Mouse (Mus musculus): ENCODE measurements around the gene BC024978.

The BC024978 gene

DNA sequence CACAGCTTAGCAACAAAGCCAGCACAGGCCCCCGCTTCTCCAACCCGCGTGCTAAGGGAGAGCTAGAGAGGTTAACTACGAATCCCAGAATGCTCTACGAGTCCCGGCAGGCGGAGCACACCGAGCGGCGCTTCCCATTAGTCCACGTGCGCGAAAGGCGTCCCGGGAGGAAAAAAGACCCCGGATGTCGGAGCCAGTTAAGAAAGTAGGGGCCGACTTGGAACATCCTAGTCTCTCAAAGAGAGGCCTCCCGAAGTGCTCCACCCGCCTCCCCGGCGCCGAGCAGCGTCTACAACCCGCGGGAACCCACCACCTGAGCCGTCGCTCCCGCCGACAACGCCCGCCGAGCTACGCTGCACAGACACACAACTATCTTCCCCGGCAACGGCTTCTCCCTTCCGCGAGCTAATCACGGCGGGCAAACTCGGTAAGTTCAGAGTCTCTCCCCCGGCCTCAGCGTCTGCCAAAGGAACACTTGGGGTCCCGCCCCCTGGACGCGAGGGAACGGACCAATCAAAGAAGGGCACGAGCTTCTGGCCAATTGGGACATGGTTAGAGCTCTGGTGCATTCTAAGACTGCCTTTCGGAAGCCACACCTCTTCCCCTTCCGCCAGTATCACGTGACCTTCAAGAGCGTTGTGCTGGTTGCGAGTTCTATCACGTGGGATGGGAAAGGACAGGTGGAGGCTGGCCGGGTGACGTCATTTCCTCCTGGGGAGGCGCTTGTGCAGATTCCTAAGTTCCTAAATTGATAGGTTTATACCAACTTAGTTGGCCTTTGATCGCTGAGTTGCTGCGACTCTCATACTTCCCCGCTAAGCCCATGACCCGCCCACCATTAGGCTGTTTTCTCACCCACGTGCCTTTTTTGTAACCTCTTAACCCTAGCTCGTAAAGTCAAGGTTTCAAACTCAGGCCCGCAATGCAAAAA is at the start of gene BC024978, which contains the start of gene Snrpa:
Gene BC024978 (plus strand): TSS at position 101 of the 931 bp plus-strand sequence.
Gene Snrpa (minus strand): TSS at position 591 of the 931 bp plus-strand sequence.
- DNase-seq (ENCODE audit: low spot score) = peak; percentile 84

DNA sequence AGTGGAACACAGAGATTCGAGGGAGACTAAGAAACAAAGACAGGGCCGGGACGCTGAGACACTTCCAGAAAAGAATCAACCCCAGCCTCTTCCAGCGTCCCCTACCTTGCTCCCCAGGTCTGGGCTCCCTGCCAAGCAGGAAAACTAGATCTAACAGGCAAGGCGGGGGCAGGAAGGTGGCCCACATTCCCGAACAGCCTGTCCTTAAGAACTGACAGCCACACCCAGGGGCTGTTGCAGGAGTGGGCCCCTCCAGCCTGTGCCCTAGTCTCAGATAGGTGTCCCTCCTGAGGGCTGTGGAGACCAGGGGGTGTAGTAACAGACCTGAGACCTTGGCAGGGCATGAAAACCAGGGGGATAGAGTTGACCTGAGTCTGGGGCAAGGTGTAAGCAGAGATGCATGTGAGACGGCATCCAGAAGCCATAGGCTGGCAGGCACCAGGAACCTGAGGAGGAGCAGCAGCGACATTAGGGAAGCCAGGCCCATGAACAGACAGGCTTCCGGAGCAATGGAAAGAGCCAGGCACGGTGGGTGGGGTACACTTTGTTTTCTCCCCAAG is 42.3 kb upstream of the BC024978 start, which contains the start of gene Cyp2t4:
Gene Cyp2t4 (plus strand): TSS at position 510 of the 560 bp plus-strand sequence.
- no peak for DNase-seq (ENCODE audit: low spot score)

GRCm38 (mm10) chr7:27156005-27156404 is 39.6 kb upstream of the BC024978 start:
- no peak for DNase-seq (ENCODE audit: low spot score)

DNA sequence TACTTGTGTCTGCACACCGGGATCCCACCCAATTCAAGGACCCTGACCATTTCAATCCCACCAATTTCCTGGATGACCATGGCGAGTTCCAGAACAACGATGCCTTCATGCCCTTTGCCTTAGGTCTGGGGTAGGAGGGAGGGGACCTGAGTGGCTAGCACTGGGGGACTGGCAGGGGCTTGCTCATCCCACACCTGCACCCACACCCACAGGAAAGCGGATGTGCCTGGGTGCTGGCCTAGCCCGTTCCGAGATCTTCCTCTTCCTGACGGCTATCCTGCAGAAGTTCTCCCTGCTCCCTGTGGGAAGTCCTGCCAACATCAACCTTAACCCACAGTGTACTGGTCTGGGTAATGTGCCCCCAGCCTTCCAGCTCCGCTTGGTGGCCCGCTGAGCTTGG is 37.4 kb upstream of the BC024978 start:
- no peak for DNase-seq (ENCODE audit: low spot score)

- no peak for DNase-seq (ENCODE audit: low spot score)
Observed at GRCm38 (mm10) chr7:27159256-27159655, 36.3 kb upstream of the BC024978 start.

DNA sequence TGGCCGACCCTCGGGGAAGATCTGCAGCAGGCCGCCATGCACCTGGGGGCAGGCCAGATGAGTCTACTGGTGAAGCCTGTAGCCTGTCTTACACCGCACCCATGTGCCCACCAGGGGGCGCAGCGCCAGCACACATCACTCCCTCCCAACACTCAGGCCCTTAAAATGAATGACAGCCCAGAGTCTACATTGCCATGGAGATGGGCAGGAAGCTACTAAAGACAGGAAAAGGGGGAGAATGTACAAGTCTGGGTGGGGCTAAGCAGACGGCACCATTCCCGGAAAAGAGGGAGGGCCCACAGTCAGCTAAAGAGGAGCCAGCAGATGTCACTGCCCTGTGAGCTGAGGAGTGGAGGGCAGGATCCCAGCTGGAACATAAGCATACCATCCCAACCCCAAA is 35.7 kb upstream of the BC024978 start:
- DNase-seq (ENCODE audit: low spot score) = peak; percentile 71

DNA sequence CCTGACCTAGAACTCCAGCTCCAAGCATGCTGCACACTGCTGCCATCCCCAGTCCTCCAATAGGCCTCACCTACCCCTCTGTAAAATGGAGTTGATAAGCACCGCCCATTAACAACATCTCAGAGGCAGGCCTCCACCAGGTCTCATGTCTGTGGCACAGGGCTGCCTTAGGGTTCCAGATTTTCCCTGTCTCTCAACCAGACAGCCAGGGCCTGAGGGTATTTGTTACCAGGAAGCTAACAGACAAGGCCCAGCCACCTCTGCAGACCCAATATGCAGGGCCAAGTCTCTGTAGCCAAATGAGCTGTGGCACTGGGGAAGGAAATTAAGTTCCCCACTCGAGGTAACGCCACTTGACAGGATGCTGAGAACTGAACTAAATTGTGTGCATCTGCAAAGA is 34.7 kb upstream of the BC024978 start:
- no peak for DNase-seq (ENCODE audit: low spot score)

GRCm38 (mm10) chr7:27161744-27162143 is 33.8 kb upstream of the BC024978 start:
- no peak for DNase-seq (ENCODE audit: low spot score)

GRCm38 (mm10) chr7:27162780-27163449 is 32.7 kb upstream of the BC024978 start:
- DNase-seq (ENCODE audit: low spot score) = no peak

GRCm38 (mm10) chr7:27163450-27163805 is 32.2 kb upstream of the BC024978 start:
- DNase-seq (ENCODE audit: low spot score) = no peak

GRCm38 (mm10) chr7:27164112-27164947 is 31.3 kb upstream of the BC024978 start:
- no peak for DNase-seq (ENCODE audit: low spot score)

DNA sequence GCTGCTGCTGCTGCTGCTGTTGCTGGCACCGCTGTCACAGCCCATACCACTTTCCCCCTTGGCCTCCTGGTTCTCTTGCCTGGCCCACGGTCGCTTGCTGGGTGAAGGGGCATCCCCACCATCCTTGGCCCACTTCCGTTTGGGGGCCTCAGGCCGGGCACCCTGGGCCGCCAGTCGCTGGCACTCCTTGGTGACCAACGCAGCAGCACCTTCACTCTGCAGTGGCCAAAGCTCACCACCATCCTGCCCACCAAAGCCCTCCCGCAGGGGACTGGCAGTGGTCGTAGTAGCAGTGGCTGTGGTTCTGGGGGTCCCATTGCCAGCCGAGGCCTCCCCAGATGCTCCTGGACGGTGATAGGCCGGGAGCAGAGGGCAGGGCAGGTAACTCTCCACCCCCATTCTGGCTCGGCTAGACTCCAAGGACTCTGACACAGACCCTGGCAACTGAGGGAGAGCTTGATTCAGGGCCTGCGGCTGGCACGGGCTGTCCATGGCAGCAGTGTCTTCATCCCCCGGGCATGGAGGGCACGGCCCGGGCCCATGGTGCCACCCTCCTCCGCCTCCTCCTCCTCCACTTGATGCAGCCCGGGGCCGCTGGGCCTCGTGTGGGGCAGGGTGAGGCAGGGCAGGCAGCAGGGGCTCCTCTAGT is 30.4 kb upstream of the BC024978 start:
- DNase-seq (ENCODE audit: low spot score) = no peak

DNA sequence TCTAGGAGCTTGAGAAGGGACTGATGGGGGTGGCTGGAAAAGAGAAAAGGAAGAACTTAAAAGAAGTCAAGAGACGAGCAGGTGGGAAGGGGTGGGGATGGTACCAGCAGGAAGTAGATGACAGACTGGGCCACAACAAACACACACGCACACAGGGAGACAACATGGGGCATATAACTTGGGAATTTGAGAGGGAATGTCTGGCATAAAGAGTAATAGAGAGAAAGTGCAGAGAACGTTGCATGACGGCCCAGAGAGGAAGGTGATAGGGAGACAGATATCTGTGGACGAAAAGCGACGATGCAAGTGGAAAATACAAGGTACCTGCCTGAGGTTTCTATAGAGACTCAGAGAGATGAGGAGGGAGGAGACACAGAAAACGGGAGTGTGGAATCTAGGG is 29.9 kb upstream of the BC024978 start:
- DNase-seq (ENCODE audit: low spot score) = no peak

- peak; percentile 78 for DNase-seq (ENCODE audit: low spot score)
Observed at GRCm38 (mm10) chr7:27166229-27166613, 29.4 kb upstream of the BC024978 start.

DNA sequence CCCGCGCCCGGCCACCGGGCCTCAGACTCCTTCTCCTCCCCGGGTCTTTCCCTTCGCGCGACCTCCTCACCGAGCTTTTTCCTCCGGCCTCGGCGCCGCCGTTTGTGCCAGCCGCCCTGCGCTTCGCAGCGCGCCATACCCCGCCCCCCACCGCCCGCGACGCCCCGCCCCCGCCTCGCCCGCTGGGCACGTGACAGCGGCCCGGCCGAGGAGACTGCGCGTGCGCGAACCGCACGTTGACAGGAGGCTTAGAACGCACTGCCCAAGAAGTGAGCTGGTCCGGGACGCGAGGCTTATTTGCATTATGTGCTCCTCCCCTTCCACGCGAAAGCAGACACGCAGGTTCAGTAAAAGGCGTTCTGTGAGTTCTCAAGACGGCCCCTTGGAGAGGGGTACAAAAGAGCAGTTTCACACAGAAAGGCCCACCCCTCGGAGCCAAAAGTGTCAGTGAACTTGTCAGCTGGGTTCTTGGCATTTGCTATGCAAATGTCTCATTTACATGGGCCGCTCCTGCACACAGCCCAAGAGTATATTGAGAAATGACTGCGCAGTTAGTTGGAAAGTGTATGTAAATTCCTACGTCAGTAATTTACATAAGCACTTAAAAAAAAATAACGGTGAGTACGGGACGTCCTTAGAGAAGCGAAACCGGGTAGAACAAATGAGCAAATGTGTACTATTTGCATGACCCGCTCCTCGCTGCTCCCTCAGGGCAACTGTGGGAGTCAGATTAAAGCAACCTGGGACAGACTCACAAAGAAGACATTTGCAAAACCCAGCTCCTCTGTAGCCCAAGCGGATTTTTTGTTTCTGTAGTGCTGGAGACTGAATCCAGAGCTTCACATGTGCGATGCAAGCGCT is 28.7 kb upstream of the BC024978 start, which contains the start of gene Egln2:
Gene Egln2 (minus strand): TSS at position 189 of the 861 bp plus-strand sequence.
- DNase-seq (ENCODE audit: low spot score) = peak; percentile 89

DNA sequence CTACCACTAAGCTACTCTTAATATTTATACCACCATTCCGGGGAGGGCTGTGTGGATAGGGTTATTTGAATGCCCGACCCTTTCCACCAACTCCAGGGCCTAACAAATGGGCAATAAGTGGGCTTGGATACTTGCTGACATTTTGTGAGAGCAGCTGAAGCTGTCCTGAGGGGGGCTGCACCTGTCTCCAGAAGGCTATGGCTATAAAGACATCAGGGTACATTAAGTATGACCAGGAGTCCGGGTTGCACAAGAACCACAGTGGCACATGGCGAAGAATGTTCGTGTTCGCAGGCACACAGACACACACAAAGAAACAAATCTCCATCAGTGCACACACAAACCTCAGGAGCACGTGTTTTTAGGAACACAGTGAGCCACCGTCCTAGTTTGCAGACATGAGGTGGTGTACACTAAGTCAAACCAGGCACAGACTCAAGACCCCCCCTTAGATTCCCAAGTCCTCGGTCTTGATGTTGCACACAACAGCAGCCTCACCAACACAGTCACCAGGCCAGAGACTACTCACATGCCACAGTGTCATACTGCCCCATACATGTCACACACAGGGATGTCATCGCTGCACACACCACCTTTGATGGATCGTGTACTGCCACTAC is 28.0 kb upstream of the BC024978 start:
- DNase-seq (ENCODE audit: low spot score) = no peak

DNA sequence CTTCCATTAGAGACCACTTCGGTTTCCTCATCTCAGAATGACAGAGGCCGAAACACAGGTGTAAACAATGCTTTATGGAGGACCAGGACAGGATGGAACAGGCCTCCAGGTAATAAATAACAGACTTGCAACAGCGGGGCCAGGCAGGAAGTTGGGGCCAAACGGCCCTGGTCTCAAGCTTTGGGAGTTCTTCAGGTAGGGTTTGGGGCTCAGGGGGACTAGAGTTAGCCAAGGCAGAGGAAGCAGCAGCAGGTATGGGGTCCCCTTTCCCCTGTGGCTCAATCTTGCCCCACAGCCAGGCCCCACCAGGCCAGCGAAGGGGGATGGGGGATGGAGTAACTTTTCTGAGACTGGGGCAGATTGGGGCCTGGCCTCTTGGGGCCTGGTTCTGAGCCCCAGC is 27.2 kb upstream of the BC024978 start:
- DNase-seq (ENCODE audit: low spot score) = no peak

- DNase-seq (ENCODE audit: low spot score) = no peak
Observed at GRCm38 (mm10) chr7:27170981-27171380, 24.6 kb upstream of the BC024978 start.

DNA sequence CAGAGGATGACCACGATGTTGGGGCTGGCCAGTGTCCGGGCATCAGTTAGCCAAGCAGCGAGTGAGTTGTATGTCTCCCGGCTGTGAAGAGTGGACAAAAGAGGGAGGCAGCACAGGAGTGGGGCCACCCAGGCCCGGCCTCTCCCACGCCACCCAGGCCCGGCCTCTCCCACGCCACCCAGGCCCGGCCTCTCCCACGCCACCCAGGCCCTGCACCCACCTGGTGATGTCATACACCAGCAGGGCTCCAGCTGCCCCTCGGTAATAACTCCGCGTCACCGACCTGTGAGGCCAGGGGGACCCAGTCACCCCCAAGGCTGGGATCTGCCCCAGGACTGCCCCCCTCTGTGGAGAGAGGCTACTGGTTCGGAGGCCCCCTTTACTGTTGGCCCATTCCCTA is 21.1 kb upstream of the BC024978 start:
- no peak for DNase-seq (ENCODE audit: low spot score)

DNA sequence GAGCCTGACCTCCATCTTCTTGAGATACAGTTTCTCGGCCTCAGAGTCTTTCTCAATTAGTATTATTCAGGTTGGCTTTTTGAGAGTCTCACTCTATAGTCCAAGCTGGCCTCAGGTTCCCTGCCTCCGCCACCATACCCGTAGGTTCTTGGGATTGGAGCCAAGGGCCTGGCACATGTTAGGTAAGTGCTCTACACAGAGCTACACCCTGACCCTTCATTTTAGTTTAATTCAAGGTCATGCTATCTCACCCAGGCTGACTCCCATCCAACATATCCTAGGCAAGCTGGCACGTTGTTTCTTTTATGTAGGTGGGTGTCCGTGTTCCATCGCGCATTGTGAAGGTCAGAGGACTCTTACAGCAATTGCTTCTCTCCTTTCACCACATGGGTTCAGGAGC is 20.7 kb upstream of the BC024978 start:
- no peak for DNase-seq (ENCODE audit: low spot score)
